Mouse (Mus musculus) stomach, postnatal 0 days (tissue): Measurements from ENCODE around the gene Calcoco1. TPM values are rescaled to one million over a fixed set of nuclear protein-coding genes. Genes with fewer than 3 reads are reported as not detected.

Experiments
- ATAC-seq: fragments of 200-750 bp; cut with Nextera tagmentation; 2 replicates; pipeline ENCODE4 v1.8.0; 2017; ENCODE audit not compliant: low FRiP score, low TSS enrichment
- DNase-seq: peaks from one replicate; pipeline ENCODE4 v3.0.0-alpha.2; 2016; ENCODE audit warnings: low spot score
- H3K27ac ChIP-seq: fragments of 300-500 bp; sonication (generic); replicated peaks from 2 replicates; pipeline ENCODE4 v1.5.1; 2014; ENCODE audit warnings: mild to moderate bottlenecking, control low read depth
- H3K27me3 ChIP-seq: fragments of 300-500 bp; sonication (generic); 2 replicates; pipeline ENCODE4 v1.6.1; 2014; ENCODE audit warnings: low read length; ENCODE audit not compliant: control insufficient read depth, insufficient read depth
- H3K36me3 ChIP-seq: fragments of 300-500 bp; sonication (generic); 2 replicates; pipeline ENCODE4 v1.6.1; 2014; ENCODE audit warnings: low read length, mixed read lengths; ENCODE audit not compliant: control insufficient read depth, insufficient read depth
- H3K4me1 ChIP-seq: fragments of 300-500 bp; sonication (generic); replicated peaks from 2 replicates; pipeline ENCODE4 v1.6.1; 2014; ENCODE audit warnings: antibody characterized with exemption; ENCODE audit not compliant: control insufficient read depth, insufficient read depth
- H3K4me2 ChIP-seq: fragments of 300-500 bp; sonication (generic); replicated peaks from 2 replicates; pipeline ENCODE4 v1.6.1; 2014; ENCODE audit warnings: low read depth, mild to moderate bottlenecking, control low read depth, moderate library complexity
- H3K4me3 ChIP-seq: fragments of 300-500 bp; sonication (generic); 2 replicates; pipeline ENCODE4 v1.5.1; 2014; ENCODE audit warnings: low read depth, low read length, control low read depth
- H3K9ac ChIP-seq: fragments of 300-500 bp; sonication (generic); 2 replicates; pipeline ENCODE4 v1.6.1; 2014; ENCODE audit warnings: mild to moderate bottlenecking, low read length, control low read depth, mixed read lengths
- H3K9me3 ChIP-seq: fragments of 300-500 bp; sonication (generic); 2 replicates; pipeline ENCODE4 v1.6.1; 2016; ENCODE audit warnings: low read length; ENCODE audit not compliant: control insufficient read depth
- CTCF ChIP-seq: IDR thresholded peaks from 2 replicates; pipeline ENCODE4 v1.5.1; 2016; ENCODE audit warnings: antibody characterized with exemption, low read depth, mild to moderate bottlenecking, moderate library complexity
- EP300 ChIP-seq: optimal IDR thresholded peaks from 2 replicates; pipeline ENCODE3; 2016; ENCODE audit warnings: antibody characterized with exemption
- WGBS: fragments of 180-500 bp; shearing (Covaris S2); extraction: QIAGEN DNeasy Blood & Tissue Kit; methylation state at CpG from one replicate; pipeline ENCODE4 v1.1.7; 2014; 5-methylcytosine and 5-hydroxymethylcytosine counted together
- polyA plus RNA-seq: library from polyadenylated mRNA; unstranded; fragments of >200 nt; fragmentation: Nextera tagmentation; extraction: Ambion mirVana; gene quantifications from 2 replicates; pipeline ENCODE4 v1.2.1, GENCODE M21; 2015

Calcoco1 gene
- polyA plus RNA-seq, 1 experiment from 2014 or later = 25.5 TPM

- no peak for TF ChIP-seq EP300
- no peak for TF ChIP-seq CTCF
- ATAC-seq = peak; percentile 9; the same call in 1 of the 2 replicates
- H3K9ac ChIP-seq = no peak overlapping the region
- 74% methylated on average over 7 of the region's 7 CpGs for WGBS
- H3K9me3 ChIP-seq = no peaks in the 10 kb centered on the region
- peaks cover 17% of the 10 kb centered on the region for H3K36me3 ChIP-seq
- DNase-seq = no peak
- no peak overlapping the region for H3K4me2 ChIP-seq
- no peaks in the 10 kb centered on the region for H3K4me1 ChIP-seq
- H3K27me3 ChIP-seq = no peaks in the 10 kb centered on the region; the same call in 1 of the 2 replicates
- no peak overlapping the region for H3K27ac ChIP-seq
- no peak overlapping the region for H3K4me3 ChIP-seq
Observed at GRCm38 (mm10) chr15:102705923-102706503, 16.0 kb downstream of the Calcoco1 start.

GRCm38 (mm10) chr15:102705226-102705894 lies 16.6 kb downstream of the Calcoco1 start:
- Histone ChIP-seq H3K27me3 (no peaks in the 10 kb centered on the region; the same call in 1 of the 2 replicates), H3K27ac (no peak overlapping the region), H3K9ac (no peak overlapping the region), H3K4me3 (no peak overlapping the region), H3K9me3 (no peaks in the 10 kb centered on the region), H3K4me2 (no peak overlapping the region), H3K36me3 (peaks cover 11% of the 10 kb centered on the region), H3K4me1 (no peaks in the 10 kb centered on the region)
- TF ChIP-seq EP300 = no peak
- no peak for TF ChIP-seq CTCF
- DNase-seq (no peak), ATAC-seq (no peak)
- 42% methylated on average over 9 of the region's 9 CpGs for WGBS

- DNase-seq = no peak
- Histone ChIP-seq H3K9me3 (no peaks in the 10 kb centered on the region), H3K9ac (no peak overlapping the region), H3K4me1 (no peaks in the 10 kb centered on the region), H3K27ac (no peak overlapping the region), H3K4me3 (no peak overlapping the region), H3K4me2 (no peak overlapping the region), H3K27me3 (no peaks in the 10 kb centered on the region; the same call in 1 of the 2 replicates), H3K36me3 (peaks cover 11% of the 10 kb centered on the region)
- no peak for ATAC-seq
- 59% methylated on average over 5 of the region's 5 CpGs for WGBS
- no peak for TF ChIP-seq EP300
- 0 out of 2 replicates have a peak, but pooled peaks have one; percentile 6 for TF ChIP-seq CTCF
Observed at GRCm38 (mm10) chr15:102704806-102705205, 17.2 kb downstream of the Calcoco1 start.

- 77% methylated on average over 3 of the region's 3 CpGs for WGBS
- H3K36me3 ChIP-seq = 0 out of 2 replicates have a peak, but pooled peaks cover 2% of the 10 kb centered on the region
- no peak for ATAC-seq
- no peaks in the 10 kb centered on the region for H3K4me1 ChIP-seq
- no peak overlapping the region for H3K4me2 ChIP-seq
- no peak overlapping the region for H3K4me3 ChIP-seq
- H3K9me3 ChIP-seq = no peaks in the 10 kb centered on the region
- no peak for TF ChIP-seq CTCF
- TF ChIP-seq EP300 = no peak
- H3K27ac ChIP-seq = no peak overlapping the region
- no peak overlapping the region for H3K9ac ChIP-seq
- DNase-seq = no peak
- H3K27me3 ChIP-seq = 0 out of 2 replicates have a peak, but pooled peaks cover 4% of the 10 kb centered on the region
Observed at GRCm38 (mm10) chr15:102702972-102703371, 19.0 kb downstream of the Calcoco1 start.

- H3K9me3 ChIP-seq = no peaks in the 10 kb centered on the region
- H3K36me3 ChIP-seq = no peaks in the 10 kb centered on the region
- WGBS = 2% methylated on average over 11 of the region's 11 CpGs
- TF ChIP-seq CTCF (peak; percentile 95), EP300 (no peak)
- H3K27me3 ChIP-seq = peaks cover 20% of the 10 kb centered on the region; the same call in 1 of the 2 replicates
- no peak overlapping the region for H3K27ac ChIP-seq
- H3K4me3 ChIP-seq = no peak overlapping the region
- H3K9ac ChIP-seq = no peak overlapping the region
- ATAC-seq = peak; percentile 55
- 0 out of 2 replicates have a peak, but pooled peaks cover under 1% of the 10 kb centered on the region for H3K4me1 ChIP-seq
- DNase-seq = peak; percentile 87
- no peak overlapping the region for H3K4me2 ChIP-seq
Observed at GRCm38 (mm10) chr15:102698193-102698592, 23.8 kb downstream of the Calcoco1 start.

- ATAC-seq (no peak), DNase-seq (no peak)
- 38% methylated on average over 3 of the region's 3 CpGs for WGBS
- Histone ChIP-seq H3K27ac (no peak overlapping the region), H3K36me3 (no peaks in the 10 kb centered on the region), H3K4me2 (no peak overlapping the region), H3K9ac (no peak overlapping the region), H3K9me3 (no peaks in the 10 kb centered on the region), H3K27me3 (peaks cover 20% of the 10 kb centered on the region; the same call in 1 of the 2 replicates), H3K4me3 (no peak overlapping the region), H3K4me1 (peaks cover 5% of the 10 kb centered on the region; the same call in 1 of the 2 replicates)
- TF ChIP-seq EP300 = no peak
- no peak for TF ChIP-seq CTCF
Observed at GRCm38 (mm10) chr15:102696899-102697298, 25.1 kb downstream of the Calcoco1 start.
